Mouse (Mus musculus) CD4-positive naive resting alpha-beta T cell, adult 57 days (primary cell): Measurements from ENCODE around the gene Rps15a. TPM values are rescaled to one million over a fixed set of nuclear protein-coding genes. Genes with fewer than 3 reads are reported as not detected.

ENCODE experiments used
- total RNA-seq: library from RNA; stranded (reverse); gene quantifications from one replicate; pipeline ENCODE4 v1.2.4, GENCODE M21; 2023

The Rps15a gene
- total RNA-seq, result 3,254 TPM

GRCm38 (mm10) chr7:118115877-118116568 is at the start of gene Rps15a:
TSS of gene Rps15a (minus strand) at chr7:118116188.

GRCm38 (mm10) chr7:118129430-118130041 is 13.5 kb upstream of the Rps15a start, which contains the start of gene Arl6ip1:
TSS of gene Arl6ip1 (minus strand) at chr7:118129662.

Other genes with a start within 250 kb of the Rps15a start
- gene Arl6ip1, start 13.5 kb upstream of the Rps15a start, total RNA-seq, result 122 TPM
- gene Smg1, start 127.5 kb upstream of the Rps15a start, total RNA-seq, result 212 TPM